ENCODE assay signal across 13 mouse cellular contexts in the genomic region with DNA sequence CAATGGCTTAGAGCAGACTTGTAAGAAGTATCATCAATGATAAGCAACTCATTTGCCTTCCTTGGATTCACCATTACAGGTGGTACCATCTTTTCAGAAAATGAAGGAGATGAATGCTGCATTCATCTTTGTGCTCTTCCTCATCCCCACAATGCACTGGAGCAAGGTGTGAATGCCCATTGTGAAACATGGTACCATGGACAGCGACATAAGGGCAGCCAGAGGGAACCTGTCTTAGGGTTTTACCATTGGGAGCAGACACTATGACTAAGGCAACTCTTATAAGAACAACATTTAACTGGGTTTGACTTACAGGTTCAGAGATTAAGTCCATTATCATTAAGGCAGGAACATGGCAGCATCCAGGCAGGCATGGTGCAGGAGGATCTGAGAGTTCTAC.
DNase-seq lines count a peak whose midpoint lies in the region; ATAC-seq and TF ChIP-seq lines count a peak whose summit lies in the region.
"Had no signal": no experiment of that assay in that cellular context is flagged by ENCODE, and none has a peak within 500 bp of the region (broad histone marks: within the 10 kb centered on the region; RNA-seq: fewer than 3 reads in every experiment).

No protein-coding gene starts in this region.

- no peak overlapping the region for H3K4me2 ChIP-seq in kidney, postnatal 0 days (ENCODE audit: low read length)
- no peak overlapping the region for H3K4me2 ChIP-seq in limb, embryonic 11.5 days (ENCODE audit: low read depth, severe bottlenecking)
- no peak overlapping the region for H3K4me2 ChIP-seq in forebrain, embryonic 12.5 days
- H3K4me2 ChIP-seq: embryonic facial prominence, embryonic 12.5 days; limb, embryonic 12.5 days had no signal

- H3K4me3 ChIP-seq in kidney, postnatal 0 days (replicated peaks; ENCODE audit: low read depth, low read length), result no peak overlapping the region
- no peak overlapping the region for H3K4me3 ChIP-seq in ES-E14 (ENCODE audit: insufficient read depth in 1 of 2, low read depth in 1 of 2, low read length in 2 of 2, poor library complexity in 1 of 2, severe bottlenecking in 1 of 2)
- H3K4me3 ChIP-seq in limb, embryonic 11.5 days (ENCODE audit: low read depth, low read length), result no peak overlapping the region
- no peak overlapping the region for H3K4me3 ChIP-seq in forebrain, embryonic 12.5 days (replicated peaks)
- H3K4me3 ChIP-seq: embryonic facial prominence, embryonic 12.5 days; forebrain, embryonic 10.5 days; limb, embryonic 12.5 days had no signal

- in situ Hi-C loops in ES-E14 (cut with MboI; ENCODE audit: low sequenced_read_pairs in 2 of 2, unreplicated experiment in 2 of 2), result no loop called here

- no peak for TF ChIP-seq CTCF in kidney, postnatal 0 days (IDR thresholded peaks at IDR 0.05; ENCODE audit: low read depth)

- ATAC-seq in kidney, postnatal 0 days (replicated peaks; ENCODE audit: low FRiP score, low read depth), result no peak
- ATAC-seq in limb, embryonic 11.5 days (ENCODE audit: insufficient number of reproducible peaks, low FRiP score, low TSS enrichment, low read depth), result no peak
- no peak for ATAC-seq in megakaryocyte-erythroid progenitor cell, adult 5-6 weeks (replicated peaks; ENCODE audit: low FRiP score, low TSS enrichment, poor library complexity, severe bottlenecking)
- ATAC-seq in forebrain, embryonic 12.5 days (ENCODE audit: low FRiP score), result no peak
- ATAC-seq: inflammation-experienced regulatory T-cells, adult 6 months had no signal

- no peaks in the 10 kb centered on the region for H3K4me1 ChIP-seq in kidney, postnatal 0 days (replicated peaks; ENCODE audit: insufficient read depth, low read length)
- no peaks in the 10 kb centered on the region for H3K4me1 ChIP-seq in ES-E14 (ENCODE audit: control insufficient read depth in 2 of 2, insufficient read depth in 2 of 2, low read length in 2 of 2, poor library complexity in 1 of 2)
- H3K4me1 ChIP-seq in limb, embryonic 11.5 days (ENCODE audit: control insufficient read depth, insufficient read depth, low read length), result no peaks in the 10 kb centered on the region
- H3K4me1 ChIP-seq in forebrain, embryonic 12.5 days, result no peaks in the 10 kb centered on the region
- H3K4me1 ChIP-seq: embryonic facial prominence, embryonic 12.5 days; forebrain, embryonic 10.5 days; limb, embryonic 12.5 days had no signal

- H3K27me3 ChIP-seq in kidney, postnatal 0 days (ENCODE audit: insufficient read depth, low read length), result no peaks in the 10 kb centered on the region
- H3K27me3 ChIP-seq in limb, embryonic 11.5 days (ENCODE audit: control insufficient read depth, insufficient read depth, low read length), result no peaks in the 10 kb centered on the region
- H3K27me3 ChIP-seq in forebrain, embryonic 12.5 days, result no peaks in the 10 kb centered on the region
- H3K27me3 ChIP-seq: embryonic facial prominence, embryonic 12.5 days; limb, embryonic 12.5 days had no signal

- H3K9me3 ChIP-seq in kidney, postnatal 0 days (replicated peaks; ENCODE audit: low read length), result no peaks in the 10 kb centered on the region
- no peaks in the 10 kb centered on the region for H3K9me3 ChIP-seq in ES-E14 (ENCODE audit: control insufficient read depth, insufficient read depth, low read depth, low read length)
- no peaks in the 10 kb centered on the region for H3K9me3 ChIP-seq in limb, embryonic 11.5 days (ENCODE audit: control insufficient read depth, low read length)
- no peaks in the 10 kb centered on the region for H3K9me3 ChIP-seq in forebrain, embryonic 12.5 days

- no peak overlapping the region for H3K27ac ChIP-seq in kidney, postnatal 0 days
- no peak overlapping the region for H3K27ac ChIP-seq in ES-E14 (ENCODE audit: insufficient read depth, low read depth, low read length, poor library complexity, severe bottlenecking)
- no peak overlapping the region for H3K27ac ChIP-seq in limb, embryonic 11.5 days (replicated peaks; ENCODE audit: low read depth, low read length)
- H3K27ac ChIP-seq in forebrain, embryonic 12.5 days, result no peak overlapping the region
- H3K27ac ChIP-seq: embryonic facial prominence, embryonic 12.5 days; forebrain, embryonic 10.5 days; limb, embryonic 12.5 days had no signal

- DNase-seq in kidney, postnatal 0 days (ENCODE audit: low spot score), result peak; percentile 31
- DNase-seq in kidney, adult 9 months, result no peak
- DNase-seq in ES-E14 (ENCODE audit: low read depth, low spot score), result peak; percentile 26
- DNase-seq in embryo, embryonic 10.5 days (ENCODE audit: low spot score), result peak; percentile 38
- peak; percentile 51 for DNase-seq in limb, embryonic 11.5 days (ENCODE audit: low spot score)
- DNase-seq: layer of hippocampus, postnatal 36 days; right cerebral cortex, adult 18-20 months had no signal

- H3K9ac ChIP-seq in kidney, postnatal 0 days (ENCODE audit: low read depth, low read length), result no peak overlapping the region
- H3K9ac ChIP-seq in ES-E14 (ENCODE audit: insufficient read depth, low read depth, low read length, poor library complexity, severe bottlenecking), result no peak overlapping the region
- H3K9ac ChIP-seq in limb, embryonic 11.5 days (ENCODE audit: low read length), result no peak overlapping the region
- no peak overlapping the region for H3K9ac ChIP-seq in forebrain, embryonic 12.5 days
- H3K9ac ChIP-seq: embryonic facial prominence, embryonic 12.5 days; limb, embryonic 12.5 days had no signal

- no peaks in the 10 kb centered on the region for H3K36me3 ChIP-seq in kidney, postnatal 0 days (ENCODE audit: insufficient read depth, low read length)
- no peaks in the 10 kb centered on the region for H3K36me3 ChIP-seq in ES-E14 (ENCODE audit: control insufficient read depth, insufficient read depth, low read length, poor library complexity, severe bottlenecking)
- no peaks in the 10 kb centered on the region for H3K36me3 ChIP-seq in limb, embryonic 11.5 days (ENCODE audit: control insufficient read depth, insufficient read depth, low read length)
- no peaks in the 10 kb centered on the region for H3K36me3 ChIP-seq in forebrain, embryonic 12.5 days (replicated peaks)
- H3K36me3 ChIP-seq: embryonic facial prominence, embryonic 12.5 days; forebrain, embryonic 10.5 days; limb, embryonic 12.5 days had no signal

- 29% methylated on average over 1 of the region's 1 CpGs for WGBS in kidney, postnatal 0 days
- WGBS in limb, embryonic 11.5 days, result 28% methylated on average over 1 of the region's 1 CpGs
- 31% methylated on average over 1 of the region's 1 CpGs for WGBS in forebrain, embryonic 12.5 days

TF ChIP-seq in ES-E14, 5 proteins besides CTCF, POLR2A, EP300 and RAD21:
- TF ChIP-seq ZNF384 (IDR thresholded peaks at IDR 0.05; ENCODE audit: low read depth, low read length), result no peak
- no peak for TF ChIP-seq ZC3H11A (IDR thresholded peaks at IDR 0.05; ENCODE audit: borderline replicate concordance, low read depth, low read length)
- TF ChIP-seq CHD2 (IDR thresholded peaks at IDR 0.05; ENCODE audit: low read depth, low read length), result no peak
- TF ChIP-seq MAFK (IDR thresholded peaks at IDR 0.05; ENCODE audit: insufficient read depth, low read depth, low read length), result no peak
- no peak for TF ChIP-seq HCFC1 (IDR thresholded peaks at IDR 0.05; ENCODE audit: borderline replicate concordance, insufficient read depth, low read length)
